Mouse (Mus musculus) stomach, postnatal 0 days (tissue): ENCODE measurements around the gene Sardh. TPM values are rescaled to one million over a fixed set of nuclear protein-coding genes. Genes with fewer than 3 reads are reported as not detected.
A peak's percentile ranks its signal among the peaks of the same experiment; 100 is the strongest.

Experiments used
- ATAC-seq: fragments of 200-750 bp; cut with Nextera tagmentation; 2 replicates; pipeline ENCODE4 v1.8.0; 2017; ENCODE audit not compliant: low FRiP score, low TSS enrichment
- DNase-seq: peaks from one replicate; pipeline ENCODE4 v3.0.0-alpha.2; 2016; ENCODE audit warnings: low spot score
- H3K27ac ChIP-seq: fragments of 300-500 bp; sonication (generic); replicated peaks from 2 replicates; pipeline ENCODE4 v1.5.1; 2014; ENCODE audit warnings: mild to moderate bottlenecking, control low read depth
- H3K27me3 ChIP-seq: fragments of 300-500 bp; sonication (generic); 2 replicates; pipeline ENCODE4 v1.6.1; 2014; ENCODE audit warnings: low read length; ENCODE audit not compliant: control insufficient read depth, insufficient read depth
- H3K36me3 ChIP-seq: fragments of 300-500 bp; sonication (generic); 2 replicates; pipeline ENCODE4 v1.6.1; 2014; ENCODE audit warnings: low read length, mixed read lengths; ENCODE audit not compliant: control insufficient read depth, insufficient read depth
- H3K4me1 ChIP-seq: fragments of 300-500 bp; sonication (generic); replicated peaks from 2 replicates; pipeline ENCODE4 v1.6.1; 2014; ENCODE audit warnings: antibody characterized with exemption; ENCODE audit not compliant: control insufficient read depth, insufficient read depth
- H3K4me2 ChIP-seq: fragments of 300-500 bp; sonication (generic); replicated peaks from 2 replicates; pipeline ENCODE4 v1.6.1; 2014; ENCODE audit warnings: low read depth, mild to moderate bottlenecking, control low read depth, moderate library complexity
- H3K4me3 ChIP-seq: fragments of 300-500 bp; sonication (generic); 2 replicates; pipeline ENCODE4 v1.5.1; 2014; ENCODE audit warnings: low read depth, low read length, control low read depth
- H3K9ac ChIP-seq: fragments of 300-500 bp; sonication (generic); 2 replicates; pipeline ENCODE4 v1.6.1; 2014; ENCODE audit warnings: mild to moderate bottlenecking, low read length, control low read depth, mixed read lengths
- H3K9me3 ChIP-seq: fragments of 300-500 bp; sonication (generic); 2 replicates; pipeline ENCODE4 v1.6.1; 2016; ENCODE audit warnings: low read length; ENCODE audit not compliant: control insufficient read depth
- CTCF ChIP-seq: IDR thresholded peaks from 2 replicates; pipeline ENCODE4 v1.5.1; 2016; ENCODE audit warnings: antibody characterized with exemption, low read depth, mild to moderate bottlenecking, moderate library complexity
- EP300 ChIP-seq: optimal IDR thresholded peaks from 2 replicates; pipeline ENCODE3; 2016; ENCODE audit warnings: antibody characterized with exemption
- WGBS: fragments of 180-500 bp; shearing (Covaris S2); extraction: QIAGEN DNeasy Blood & Tissue Kit; methylation state at CpG from one replicate; pipeline ENCODE4 v1.1.7; 2014; 5-methylcytosine and 5-hydroxymethylcytosine counted together
- polyA plus RNA-seq: library from polyadenylated mRNA; unstranded; fragments of >200 nt; fragmentation: Nextera tagmentation; extraction: Ambion mirVana; gene quantifications from 2 replicates; pipeline ENCODE4 v1.2.1, GENCODE M21; 2015

Sardh gene
- polyA plus RNA-seq, 1 experiment from 2014 or later = 8.9 TPM

- no peak for TF ChIP-seq CTCF
- no peak for TF ChIP-seq EP300
- Histone ChIP-seq H3K4me2 (no peak overlapping the region), H3K36me3 (peaks cover 3% of the 10 kb centered on the region; the same call in 1 of the 2 replicates), H3K9ac (no peak overlapping the region), H3K4me3 (no peak overlapping the region), H3K27ac (no peak overlapping the region), H3K4me1 (no peaks in the 10 kb centered on the region), H3K27me3 (no peaks in the 10 kb centered on the region), H3K9me3 (no peaks in the 10 kb centered on the region)
- DNase-seq = no peak
- ATAC-seq = no peak
- 66% methylated on average over 2 of the region's 2 CpGs for WGBS
Measured at GRCm38 (mm10) chr2:27218121-27218544, 30.0 kb downstream of the Sardh start.

- peaks cover 3% of the 10 kb centered on the region; the same call in 1 of the 2 replicates for H3K36me3 ChIP-seq
- no peaks in the 10 kb centered on the region for H3K4me1 ChIP-seq
- no peaks in the 10 kb centered on the region for H3K9me3 ChIP-seq
- no peak overlapping the region for H3K4me2 ChIP-seq
- DNase-seq (no peak), ATAC-seq (no peak)
- 82% methylated on average over 2 of the region's 2 CpGs for WGBS
- TF ChIP-seq CTCF (no peak), EP300 (no peak)
- no peak overlapping the region for H3K9ac ChIP-seq
- no peak overlapping the region for H3K27ac ChIP-seq
- no peaks in the 10 kb centered on the region for H3K27me3 ChIP-seq
- no peak overlapping the region for H3K4me3 ChIP-seq
Measured at GRCm38 (mm10) chr2:27215537-27215936, 32.6 kb downstream of the Sardh start.

GRCm38 (mm10) chr2:27211966-27212893 is 35.9 kb downstream of the Sardh start:
- TF ChIP-seq CTCF (no peak), EP300 (no peak)
- Histone ChIP-seq H3K27me3 (no peaks in the 10 kb centered on the region), H3K9ac (no peak overlapping the region), H3K4me1 (no peaks in the 10 kb centered on the region), H3K4me3 (no peak overlapping the region), H3K27ac (no peak overlapping the region), H3K4me2 (no peak overlapping the region), H3K36me3 (peaks cover 3% of the 10 kb centered on the region; the same call in 1 of the 2 replicates), H3K9me3 (no peaks in the 10 kb centered on the region)
- DNase-seq = no peak
- ATAC-seq = no peak
- 70% methylated on average over 8 of the region's 8 CpGs for WGBS

- no peaks in the 10 kb centered on the region for H3K27me3 ChIP-seq
- 81% methylated on average over 12 of the region's 12 CpGs for WGBS
- DNase-seq = no peak
- H3K4me2 ChIP-seq = no peak overlapping the region
- no peak overlapping the region for H3K27ac ChIP-seq
- ATAC-seq = no peak
- no peak for TF ChIP-seq EP300
- TF ChIP-seq CTCF = no peak
- no peaks in the 10 kb centered on the region for H3K9me3 ChIP-seq
- peaks cover 3% of the 10 kb centered on the region; the same call in 1 of the 2 replicates for H3K36me3 ChIP-seq
- no peak overlapping the region for H3K4me3 ChIP-seq
- no peak overlapping the region for H3K9ac ChIP-seq
- no peaks in the 10 kb centered on the region for H3K4me1 ChIP-seq
Measured at GRCm38 (mm10) chr2:27210676-27211210, 37.4 kb downstream of the Sardh start.

DNA sequence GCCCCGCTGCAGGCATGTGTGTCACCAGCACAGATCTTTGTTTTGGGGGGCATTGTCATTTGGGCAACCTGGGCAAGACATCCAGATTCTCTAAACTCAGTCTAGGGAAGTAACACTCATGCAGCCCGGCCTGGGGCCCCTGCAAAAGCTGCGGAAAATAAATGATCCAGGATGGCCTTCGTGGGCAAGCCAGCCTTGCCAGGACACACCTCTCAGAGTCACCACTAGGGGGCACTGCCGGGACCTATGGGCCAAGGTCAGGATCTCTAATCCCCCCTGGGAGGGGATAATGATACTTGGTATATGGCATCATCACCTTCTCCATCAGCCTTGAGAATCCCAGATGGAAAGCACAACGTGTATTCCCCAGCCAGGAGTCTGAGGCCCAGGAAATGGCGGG is 37.9 kb downstream of the Sardh start:
- no peaks in the 10 kb centered on the region for H3K4me1 ChIP-seq
- H3K9me3 ChIP-seq = no peaks in the 10 kb centered on the region
- H3K4me3 ChIP-seq = no peak overlapping the region
- 48% methylated on average over 7 of the region's 7 CpGs for WGBS
- no peaks in the 10 kb centered on the region for H3K27me3 ChIP-seq
- H3K9ac ChIP-seq = no peak overlapping the region
- H3K4me2 ChIP-seq = no peak overlapping the region
- peaks cover 3% of the 10 kb centered on the region; the same call in 1 of the 2 replicates for H3K36me3 ChIP-seq
- TF ChIP-seq CTCF (peak; percentile 64), EP300 (no peak)
- ATAC-seq = no peak
- H3K27ac ChIP-seq = no peak overlapping the region
- peak; percentile 41 for DNase-seq

GRCm38 (mm10) chr2:27209816-27210215 is 38.3 kb downstream of the Sardh start:
- TF ChIP-seq CTCF (no peak), EP300 (no peak)
- 57% methylated on average over 5 of the region's 5 CpGs for WGBS
- Histone ChIP-seq H3K4me3 (no peak overlapping the region), H3K27me3 (no peaks in the 10 kb centered on the region), H3K36me3 (peaks cover 3% of the 10 kb centered on the region; the same call in 1 of the 2 replicates), H3K9me3 (no peaks in the 10 kb centered on the region), H3K4me2 (no peak overlapping the region), H3K27ac (no peak overlapping the region), H3K4me1 (no peaks in the 10 kb centered on the region), H3K9ac (no peak overlapping the region)
- ATAC-seq = no peak
- no peak for DNase-seq
